Mouse (Mus musculus) hindbrain, embryonic 10.5 days (tissue): ENCODE data around the gene Kars. TPM values are rescaled to one million over a fixed set of nuclear protein-coding genes. Genes with fewer than 3 reads are reported as not detected.

Source experiments
- DNase-seq: peaks from one replicate; pipeline ENCODE4 v3.0.0-alpha.2; 2017; ENCODE audit warnings: low spot score
- H3K27ac ChIP-seq: fragments of 300-500 bp; sonication (generic); 2 replicates; pipeline ENCODE4 v1.5.1; 2016; ENCODE audit warnings: mild to moderate bottlenecking, moderate library complexity
- H3K27me3 ChIP-seq: fragments of 300-500 bp; sonication (generic); 2 replicates; pipeline ENCODE4 v1.6.1; 2016; ENCODE audit warnings: mild to moderate bottlenecking; ENCODE audit not compliant: poor library complexity, insufficient read depth, severe bottlenecking
- H3K36me3 ChIP-seq: fragments of 300-500 bp; sonication (generic); 2 replicates; pipeline ENCODE4 v1.6.1; 2016; ENCODE audit warnings: mild to moderate bottlenecking, moderate library complexity
- H3K4me1 ChIP-seq: fragments of 300-500 bp; sonication (generic); replicated peaks from 2 replicates; pipeline ENCODE4 v1.6.1; 2016; ENCODE audit warnings: mild to moderate bottlenecking
- H3K4me3 ChIP-seq: fragments of 300-500 bp; sonication (generic); 2 replicates; pipeline ENCODE4 v1.5.1; 2016; ENCODE audit warnings: mild to moderate bottlenecking, moderate library complexity
- H3K9me3 ChIP-seq: fragments of 300-500 bp; sonication (generic); 2 replicates; pipeline ENCODE4 v1.6.1; 2016; ENCODE audit warnings: mild to moderate bottlenecking, moderate library complexity
- WGBS: fragments of 180-500 bp; shearing (Covaris S2); methylation state at CpG from one replicate; pipeline ENCODE4 v1.1.7; 2016; 5-methylcytosine and 5-hydroxymethylcytosine counted together
- polyA plus RNA-seq: library from polyadenylated mRNA; unstranded; fragments of >200 nt; fragmentation: Nextera tagmentation; extraction: Ambion mirVana; gene quantifications from 2 replicates; pipeline ENCODE4 v1.2.1, GENCODE M21; 2016

Gene Kars
- polyA plus RNA-seq = 216 and 246 TPM in 2 replicates

- peak; percentile 93 for DNase-seq
- under 1% methylated on average over 61 of the region's 61 CpGs for WGBS
- peaks cover 24% of the 10 kb centered on the region for H3K4me1 ChIP-seq
These were observed at the start of gene Kars, which contains the start of gene Terf2ip for GRCm38 (mm10) chr8:112010997-112011815. TSS of gene Kars (minus strand) at chr8:112011323. TSS of gene Terf2ip (plus strand) at chr8:112011398.

DNA sequence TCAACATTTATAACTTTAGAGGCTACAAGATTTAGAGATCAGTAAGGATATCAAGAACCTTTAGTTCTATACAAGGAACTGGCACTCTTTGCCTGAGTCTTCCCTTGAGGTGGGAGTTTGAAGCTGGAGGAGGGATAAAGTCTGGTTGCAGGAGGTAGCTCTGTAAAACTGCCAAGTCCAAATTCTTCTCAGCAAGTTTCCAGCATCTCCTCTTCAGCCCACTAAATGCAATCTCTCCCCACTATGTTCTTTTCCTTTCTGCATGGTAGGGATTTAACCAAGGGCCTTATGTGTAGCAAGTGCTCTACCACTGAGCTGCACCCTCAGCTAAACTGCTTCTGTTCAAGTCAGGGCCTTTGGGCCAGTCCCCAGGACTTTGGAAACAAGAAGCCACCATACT is 43.3 kb upstream of the Kars start:
- H3K4me1 ChIP-seq = no peaks in the 10 kb centered on the region
- no peaks in the 10 kb centered on the region for H3K9me3 ChIP-seq
- no peak overlapping the region for H3K4me3 ChIP-seq
- H3K36me3 ChIP-seq = no peaks in the 10 kb centered on the region
- H3K27ac ChIP-seq = no peak overlapping the region
- no peaks in the 10 kb centered on the region for H3K27me3 ChIP-seq
- DNase-seq = no peak

More at GRCm38 (mm10) chr8:112010997-112011815, at the start of gene Kars, which contains the start of gene Terf2ip:
- no peaks in the 10 kb centered on the region for H3K9me3 ChIP-seq
- H3K4me3 ChIP-seq = peak within 1 kb of the TSS; percentile 83
- H3K36me3 ChIP-seq = peaks cover 33% of the 10 kb centered on the region
- no peaks in the 10 kb centered on the region for H3K27me3 ChIP-seq
- peak within 1 kb of the TSS; percentile 89 for H3K27ac ChIP-seq

DNA sequence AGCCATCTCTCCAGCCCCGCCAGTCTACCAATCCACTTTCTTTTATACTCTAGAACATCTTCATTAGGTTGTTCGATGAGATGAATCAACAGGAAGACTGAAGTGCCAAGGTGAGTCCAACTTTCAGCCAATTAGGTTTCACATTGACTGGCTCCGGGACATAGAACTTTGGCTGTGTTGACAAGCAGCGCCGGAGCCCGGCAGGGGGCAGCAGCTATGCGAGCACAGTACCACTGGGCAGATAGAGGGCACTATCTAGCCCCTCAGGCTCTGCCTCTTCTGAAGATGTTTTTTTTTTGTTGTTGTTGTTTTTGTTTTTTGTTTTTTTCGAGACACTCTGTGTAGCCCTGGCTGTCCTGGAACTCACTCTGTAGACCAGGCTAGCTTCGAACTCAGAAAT is 40.4 kb upstream of the Kars start:
- Histone ChIP-seq H3K27me3 (no peaks in the 10 kb centered on the region), H3K4me1 (no peaks in the 10 kb centered on the region), H3K36me3 (no peaks in the 10 kb centered on the region), H3K27ac (no peak overlapping the region), H3K4me3 (no peak overlapping the region), H3K9me3 (no peaks in the 10 kb centered on the region)
- WGBS = 77% methylated on average over 9 of the region's 9 CpGs
- DNase-seq = no peak

- no peaks in the 10 kb centered on the region for H3K27me3 ChIP-seq
These were observed 38.9 kb upstream of the Kars start for GRCm38 (mm10) chr8:112049984-112050383.

DNA sequence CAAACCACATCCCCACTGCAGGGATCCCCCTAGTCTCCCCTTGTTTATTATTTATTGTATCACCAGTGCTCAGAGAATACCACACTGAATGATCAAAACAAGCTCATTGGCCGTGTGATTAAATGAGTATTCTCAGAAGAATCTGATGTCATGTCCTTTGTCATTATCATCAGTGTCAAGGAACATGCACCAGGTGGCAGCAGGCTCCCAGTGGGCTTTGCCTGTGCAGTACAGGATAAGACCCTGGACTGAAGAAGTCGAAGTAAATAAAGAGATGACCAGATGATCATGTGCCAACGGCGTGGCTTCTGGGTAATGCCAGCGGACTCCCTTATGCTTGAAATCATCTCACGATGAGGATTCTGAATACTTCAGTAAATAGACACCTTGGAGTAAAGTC is 37.2 kb upstream of the Kars start:
- DNase-seq = no peak
- H3K4me3 ChIP-seq = no peak overlapping the region
- H3K9me3 ChIP-seq = no peaks in the 10 kb centered on the region
- no peaks in the 10 kb centered on the region for H3K36me3 ChIP-seq
- WGBS = 86% methylated on average over 6 of the region's 6 CpGs
- H3K27ac ChIP-seq = no peak overlapping the region
- no peaks in the 10 kb centered on the region for H3K27me3 ChIP-seq
- no peaks in the 10 kb centered on the region for H3K4me1 ChIP-seq

More at GRCm38 (mm10) chr8:112049984-112050383, 38.9 kb upstream of the Kars start:
- H3K9me3 ChIP-seq = no peaks in the 10 kb centered on the region
- WGBS = 80% methylated on average over 6 of the region's 6 CpGs
- H3K4me1 ChIP-seq = no peaks in the 10 kb centered on the region
- DNase-seq = no peak
- H3K27ac ChIP-seq = no peak overlapping the region
- H3K4me3 ChIP-seq = no peak overlapping the region
- no peaks in the 10 kb centered on the region for H3K36me3 ChIP-seq

DNA sequence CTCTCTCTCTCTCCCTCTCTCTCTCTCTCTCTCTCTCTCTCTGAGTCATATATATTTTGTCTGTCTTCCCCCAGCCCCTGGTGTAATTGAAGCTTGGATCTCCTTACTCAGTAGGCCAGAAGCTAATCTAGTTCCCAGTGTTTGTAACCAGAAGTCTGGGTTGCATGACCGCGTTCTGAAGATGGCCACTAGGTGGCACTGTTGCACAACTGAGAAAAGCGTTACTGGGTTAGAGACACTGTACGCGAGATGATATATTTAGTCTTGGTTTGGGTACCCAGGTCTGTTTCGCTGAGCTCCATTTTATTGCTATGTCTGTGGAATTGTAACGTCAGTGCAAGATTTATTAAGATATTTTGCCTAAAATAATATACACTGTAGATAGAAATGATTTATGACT is 34.8 kb upstream of the Kars start:
- Histone ChIP-seq H3K27me3 (no peaks in the 10 kb centered on the region), H3K4me1 (no peaks in the 10 kb centered on the region), H3K4me3 (no peak overlapping the region), H3K9me3 (no peaks in the 10 kb centered on the region), H3K27ac (no peak overlapping the region), H3K36me3 (no peaks in the 10 kb centered on the region)
- 10% methylated on average over 7 of the region's 7 CpGs for WGBS
- DNase-seq = peak; percentile 84

DNA sequence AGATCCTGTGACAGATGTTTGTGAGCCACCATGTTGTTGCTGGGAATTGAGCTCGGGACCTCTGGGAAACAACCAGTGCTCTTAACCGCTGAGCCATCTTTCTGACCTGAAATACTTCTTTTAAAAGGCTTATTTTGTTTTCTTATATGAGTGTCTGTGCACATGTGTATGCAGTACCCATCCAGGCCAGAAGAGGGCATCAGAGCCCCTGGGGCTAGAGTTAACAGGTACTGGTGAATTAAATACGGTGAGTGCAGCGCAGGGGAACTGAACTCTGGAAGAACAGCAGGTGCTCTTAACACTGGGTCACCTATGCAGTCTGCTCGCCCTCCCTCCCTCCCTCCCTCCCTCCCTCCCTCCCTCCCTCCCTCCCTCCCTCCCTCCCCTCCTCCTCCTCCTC is 34.1 kb upstream of the Kars start:
- Histone ChIP-seq H3K27me3 (no peaks in the 10 kb centered on the region), H3K36me3 (no peaks in the 10 kb centered on the region), H3K4me1 (no peaks in the 10 kb centered on the region), H3K4me3 (no peak overlapping the region), H3K27ac (no peak overlapping the region), H3K9me3 (no peaks in the 10 kb centered on the region)
- WGBS = 84% methylated on average over 5 of the region's 5 CpGs
- no peak for DNase-seq

DNA sequence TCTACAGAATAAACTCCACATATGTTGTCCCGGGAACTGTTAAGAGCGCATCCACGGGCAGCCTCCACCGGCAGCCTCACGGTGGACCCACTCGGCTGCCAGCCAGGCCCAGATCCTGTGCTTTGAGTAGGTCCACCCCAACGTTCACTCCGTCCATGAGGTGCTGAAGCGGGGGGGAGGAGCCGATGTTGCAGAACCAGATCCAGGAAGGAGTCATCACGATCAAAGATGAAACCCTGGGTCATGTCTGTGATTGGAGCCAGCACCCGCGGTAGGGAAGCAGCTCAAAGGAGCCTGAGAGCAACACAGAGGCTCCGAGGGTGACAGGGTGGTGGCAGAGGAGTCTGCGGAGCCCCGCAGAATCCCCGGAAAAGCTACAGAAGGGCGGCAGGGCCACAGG is 26.4 kb upstream of the Kars start:
- no peak overlapping the region for H3K4me3 ChIP-seq
- no peaks in the 10 kb centered on the region for H3K36me3 ChIP-seq
- WGBS = 85% methylated on average over 18 of the region's 18 CpGs
- H3K9me3 ChIP-seq = no peaks in the 10 kb centered on the region
- no peaks in the 10 kb centered on the region for H3K27me3 ChIP-seq
- no peak overlapping the region for H3K27ac ChIP-seq
- peaks cover 7% of the 10 kb centered on the region; the same call in 1 of the 2 replicates for H3K4me1 ChIP-seq
- DNase-seq = no peak

DNA sequence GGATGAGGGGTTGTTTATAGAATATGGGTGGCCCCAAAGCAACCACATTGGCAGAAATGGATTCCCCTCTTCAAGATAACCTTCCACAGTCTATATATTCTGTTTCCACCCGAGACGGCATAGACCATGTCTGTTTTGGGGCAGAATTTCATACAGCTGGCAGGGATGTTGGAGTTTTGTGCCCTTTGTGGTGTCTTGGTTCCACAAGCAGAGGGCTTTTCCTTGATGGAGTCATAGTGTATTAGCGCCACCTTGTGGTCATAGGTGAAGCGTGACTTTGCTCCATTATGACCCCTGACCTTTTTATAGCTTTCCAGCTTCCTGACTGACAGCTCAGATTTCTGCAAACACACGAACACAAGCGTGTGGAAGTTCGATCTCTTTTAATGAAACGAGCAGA is 23.5 kb upstream of the Kars start:
- peak; percentile 65 for DNase-seq
- WGBS = 12% methylated on average over 8 of the region's 8 CpGs
- H3K27ac ChIP-seq = no peak overlapping the region
- H3K27me3 ChIP-seq = no peaks in the 10 kb centered on the region
- peaks cover 7% of the 10 kb centered on the region; the same call in 1 of the 2 replicates for H3K4me1 ChIP-seq
- no peak overlapping the region for H3K4me3 ChIP-seq
- no peaks in the 10 kb centered on the region for H3K9me3 ChIP-seq
- H3K36me3 ChIP-seq = no peaks in the 10 kb centered on the region

GRCm38 (mm10) chr8:112033071-112033470 is 21.9 kb upstream of the Kars start:
- no peaks in the 10 kb centered on the region for H3K27me3 ChIP-seq
- no peak overlapping the region for H3K27ac ChIP-seq
- no peaks in the 10 kb centered on the region for H3K9me3 ChIP-seq
- WGBS = 42% methylated on average over 7 of the region's 7 CpGs
- H3K4me1 ChIP-seq = peaks cover 7% of the 10 kb centered on the region; the same call in 1 of the 2 replicates
- DNase-seq = no peak
- no peaks in the 10 kb centered on the region for H3K36me3 ChIP-seq
- H3K4me3 ChIP-seq = no peak overlapping the region

DNA sequence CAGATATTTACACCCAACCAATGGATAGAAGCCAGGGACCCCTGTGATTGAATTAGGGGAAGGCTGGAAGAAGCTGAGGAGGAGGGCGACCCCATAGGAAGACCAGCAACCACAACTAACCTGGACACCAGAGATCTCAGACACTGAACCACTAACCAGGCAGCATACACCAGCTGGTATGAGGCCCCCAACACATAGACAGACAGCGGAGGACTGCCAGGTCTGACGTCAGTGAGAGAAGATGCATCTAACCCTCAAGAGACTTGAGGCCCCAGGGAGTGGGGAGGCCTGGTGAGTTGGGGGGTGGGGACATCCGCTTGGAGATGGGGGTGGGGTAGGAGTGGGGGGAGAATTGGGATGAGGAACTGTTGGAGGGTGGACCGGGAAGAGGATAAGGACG is 19.5 kb upstream of the Kars start:
- no peaks in the 10 kb centered on the region for H3K27me3 ChIP-seq
- no peak for DNase-seq
- no peak overlapping the region for H3K4me3 ChIP-seq
- WGBS = 60% methylated on average over 6 of the region's 6 CpGs
- no peaks in the 10 kb centered on the region for H3K36me3 ChIP-seq
- peaks cover 10% of the 10 kb centered on the region; the same call in 1 of the 2 replicates for H3K4me1 ChIP-seq
- H3K9me3 ChIP-seq = no peaks in the 10 kb centered on the region
- H3K27ac ChIP-seq = no peak overlapping the region

GRCm38 (mm10) chr8:112029455-112029854 is 18.3 kb upstream of the Kars start:
- WGBS = 86% methylated on average over 7 of the region's 7 CpGs
- no peak for DNase-seq

DNA sequence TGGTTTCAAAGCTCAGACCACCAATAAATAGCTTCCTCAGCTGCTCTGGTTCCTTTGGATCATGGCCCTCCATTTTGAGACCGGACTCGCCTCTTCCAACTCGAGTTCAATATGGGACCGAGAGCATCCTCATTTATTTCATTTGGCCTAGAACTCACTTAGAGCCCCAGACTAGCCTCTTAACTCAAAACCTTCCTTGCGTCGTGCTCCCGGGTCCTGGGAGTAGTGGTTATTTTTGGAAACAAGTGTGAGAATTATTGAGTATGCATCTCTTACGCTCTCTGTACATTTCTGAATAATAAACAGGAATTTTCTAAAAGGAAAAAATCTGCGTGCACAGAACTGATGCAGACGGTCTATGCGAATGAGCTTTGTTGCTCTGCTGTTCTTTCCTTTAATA is 3.8 kb upstream of the Kars start, which contains the start of gene Gm6793:
Gene Gm6793 (minus strand): TSS at position 101 of the 400 bp plus-strand sequence.
- Histone ChIP-seq H3K36me3 (peaks cover 49% of the 10 kb centered on the region), H3K9me3 (no peaks in the 10 kb centered on the region), H3K4me3 (no peak within 1 kb of the TSS), H3K27ac (no peak within 1 kb of the TSS), H3K27me3 (no peaks in the 10 kb centered on the region), H3K4me1 (peaks cover 24% of the 10 kb centered on the region)
- DNase-seq = no peak
- 94% methylated on average over 11 of the region's 11 CpGs for WGBS

More at GRCm38 (mm10) chr8:112029455-112029854, 18.3 kb upstream of the Kars start:
- Histone ChIP-seq H3K27me3 (no peaks in the 10 kb centered on the region), H3K4me1 (peaks cover 10% of the 10 kb centered on the region; the same call in 1 of the 2 replicates), H3K4me3 (no peak overlapping the region), H3K36me3 (no peaks in the 10 kb centered on the region), H3K9me3 (no peaks in the 10 kb centered on the region), H3K27ac (no peak overlapping the region)
